Mouse (Mus musculus) liver, embryonic 11.5 days (tissue): Measurements from ENCODE around the gene Kdm6a. TPM values are rescaled to one million over a fixed set of nuclear protein-coding genes. Genes with fewer than 3 reads are reported as not detected.

Source experiments
- ATAC-seq: fragments of 200-750 bp; cut with Nextera tagmentation; replicated peaks from 2 replicates; pipeline ENCODE4 v1.8.0; 2017; ENCODE audit warnings: moderate number of reproducible peaks, mild to moderate bottlenecking, moderate TSS enrichment, moderate library complexity; ENCODE audit not compliant: low FRiP score
- DNase-seq: peaks from one replicate; pipeline ENCODE4 v3.0.0-alpha.2; 2017; ENCODE audit warnings: low spot score
- H3K27ac ChIP-seq: fragments of 300-500 bp; sonication (generic); 2 replicates; pipeline ENCODE4 v1.5.1; 2014; ENCODE audit warnings: mild to moderate bottlenecking, low read depth, low read length, control low read depth
- H3K27me3 ChIP-seq: fragments of 300-500 bp; sonication (generic); replicated peaks from 2 replicates; pipeline ENCODE4 v1.6.1; 2014; ENCODE audit warnings: low read length, mixed read lengths; ENCODE audit not compliant: control insufficient read depth, insufficient read depth
- H3K36me3 ChIP-seq: fragments of 300-500 bp; sonication (generic); 2 replicates; pipeline ENCODE4 v1.6.1; 2014; ENCODE audit warnings: mild to moderate bottlenecking, low read length, moderate library complexity, mixed read lengths; ENCODE audit not compliant: control insufficient read depth, insufficient read depth
- H3K4me1 ChIP-seq: fragments of 300-500 bp; sonication (generic); replicated peaks from 2 replicates; pipeline ENCODE4 v1.6.1; 2014; ENCODE audit warnings: low read length, mixed read lengths; ENCODE audit not compliant: control insufficient read depth, insufficient read depth
- H3K4me2 ChIP-seq: fragments of 300-500 bp; sonication (generic); 2 replicates; pipeline ENCODE4 v1.6.1; 2014; ENCODE audit warnings: mild to moderate bottlenecking, control low read depth, moderate library complexity
- H3K4me3 ChIP-seq: fragments of 300-500 bp; sonication (generic); 2 replicates; pipeline ENCODE4 v1.5.1; 2014; ENCODE audit warnings: low read depth, low read length, control low read depth
- H3K9ac ChIP-seq: fragments of 300-500 bp; sonication (generic); 2 replicates; pipeline ENCODE4 v1.6.1; 2014; ENCODE audit warnings: low read depth, low read length, control low read depth
- H3K9me3 ChIP-seq: fragments of 300-500 bp; sonication (generic); 2 replicates; pipeline ENCODE4 v1.6.1; 2016; ENCODE audit warnings: low read length, inconsistent platforms, mixed read lengths; ENCODE audit not compliant: control insufficient read depth
- WGBS: fragments of 180-500 bp; shearing (Covaris S2); extraction: QIAGEN DNeasy Blood & Tissue Kit; methylation state at CpG from one replicate; pipeline ENCODE4 v1.1.7; 2014; 5-methylcytosine and 5-hydroxymethylcytosine counted together
- polyA plus RNA-seq: library from polyadenylated mRNA; unstranded; fragments of >200 nt; fragmentation: Nextera tagmentation; extraction: Ambion mirVana; gene quantifications from 2 replicates; pipeline ENCODE4 v1.2.1, GENCODE M21; 2014

Kdm6a gene
- polyA plus RNA-seq, 1 experiment from 2014 or later = 22.8 TPM

- ATAC-seq = no peak
- WGBS = 92% methylated on average over 8 of the region's 8 CpGs
- no peak overlapping the region for H3K4me3 ChIP-seq
Observed at GRCm38 (mm10) chrX:18258238-18258809, 95.9 kb downstream of the Kdm6a start.

GRCm38 (mm10) chrX:18278561-18278960 lies 116.2 kb downstream of the Kdm6a start:
- H3K4me2 ChIP-seq = no peak overlapping the region
- H3K9ac ChIP-seq = no peak overlapping the region
- H3K27ac ChIP-seq = no peak overlapping the region
- no peaks in the 10 kb centered on the region for H3K9me3 ChIP-seq
- H3K36me3 ChIP-seq = no peaks in the 10 kb centered on the region
- H3K4me3 ChIP-seq = no peak overlapping the region
- DNase-seq = no peak
- no peaks in the 10 kb centered on the region for H3K4me1 ChIP-seq
- H3K27me3 ChIP-seq = no peaks in the 10 kb centered on the region
- WGBS = 86% methylated on average over 5 of the region's 5 CpGs
- no peak for ATAC-seq

More at GRCm38 (mm10) chrX:18258238-18258809, 95.9 kb downstream of the Kdm6a start:
- Histone ChIP-seq H3K27ac (no peak overlapping the region), H3K36me3 (peaks cover 5% of the 10 kb centered on the region; the same call in 1 of the 2 replicates), H3K9me3 (no peaks in the 10 kb centered on the region), H3K4me1 (no peaks in the 10 kb centered on the region), H3K27me3 (no peaks in the 10 kb centered on the region), H3K4me2 (no peak overlapping the region), H3K9ac (no peak overlapping the region)
- no peak for DNase-seq

DNA sequence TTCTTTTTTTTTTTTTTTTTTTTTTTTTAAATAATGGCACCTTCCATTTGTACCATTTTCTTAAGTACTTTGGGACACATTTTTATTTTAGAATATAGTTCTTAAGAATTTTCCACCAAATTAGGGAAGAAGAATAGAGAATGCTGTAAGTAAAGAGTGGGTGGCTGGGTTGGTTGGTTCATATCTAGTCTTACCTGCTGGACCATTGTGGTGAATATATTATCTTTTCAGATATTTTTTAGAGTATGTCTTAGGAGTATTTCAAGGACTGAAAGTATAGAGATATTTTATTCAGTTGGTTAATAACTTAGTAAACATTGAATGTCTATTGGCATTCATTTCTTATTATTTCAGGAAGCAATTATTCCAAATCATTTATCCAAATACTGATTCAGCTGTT lies 117.8 kb downstream of the Kdm6a start:
- ATAC-seq = no peak

More for the DNA sequence above, 117.8 kb downstream of the Kdm6a start:
- DNase-seq = no peak
- no peak overlapping the region for H3K4me2 ChIP-seq
- H3K9me3 ChIP-seq = no peaks in the 10 kb centered on the region
- H3K9ac ChIP-seq = no peak overlapping the region
- no peaks in the 10 kb centered on the region for H3K36me3 ChIP-seq
- no peak overlapping the region for H3K27ac ChIP-seq
- no peaks in the 10 kb centered on the region for H3K27me3 ChIP-seq
- no peak overlapping the region for H3K4me3 ChIP-seq
- no peaks in the 10 kb centered on the region for H3K4me1 ChIP-seq

Other genes starting within 250 kb of the Kdm6a start
- not detected in 2 replicates for gene Dusp21, start 16.7 kb upstream of the Kdm6a start, polyA plus RNA-seq